Mouse (Mus musculus) olfactory bulb, adult 2 months (tissue): ENCODE measurements around the gene Galnt6.

Experiments used
- CTCF ChIP-seq: fragments of 200-500 bp; IDR thresholded peaks from 2 replicates; pipeline ENCODE4 v1.5.1; 2012; ENCODE audit warnings: low read depth, mild to moderate bottlenecking, low read length, moderate library complexity; ENCODE audit not compliant: insufficient read depth
- POLR2A ChIP-seq: fragments of 200-500 bp; IDR thresholded peaks from 2 replicates; pipeline ENCODE4 v1.6.1; 2012; ENCODE audit warnings: mild to moderate bottlenecking, low read depth, low read length, moderate library complexity; ENCODE audit not compliant: insufficient read depth

GRCm38 (mm10) chr15:100749751-100750538 lies 20.8 kb upstream of the Galnt6 start:
- TF ChIP-seq POLR2A (no peak), CTCF (no peak)
